17 mouse cellular contexts compared by ENCODE assay signal in the genomic region with DNA sequence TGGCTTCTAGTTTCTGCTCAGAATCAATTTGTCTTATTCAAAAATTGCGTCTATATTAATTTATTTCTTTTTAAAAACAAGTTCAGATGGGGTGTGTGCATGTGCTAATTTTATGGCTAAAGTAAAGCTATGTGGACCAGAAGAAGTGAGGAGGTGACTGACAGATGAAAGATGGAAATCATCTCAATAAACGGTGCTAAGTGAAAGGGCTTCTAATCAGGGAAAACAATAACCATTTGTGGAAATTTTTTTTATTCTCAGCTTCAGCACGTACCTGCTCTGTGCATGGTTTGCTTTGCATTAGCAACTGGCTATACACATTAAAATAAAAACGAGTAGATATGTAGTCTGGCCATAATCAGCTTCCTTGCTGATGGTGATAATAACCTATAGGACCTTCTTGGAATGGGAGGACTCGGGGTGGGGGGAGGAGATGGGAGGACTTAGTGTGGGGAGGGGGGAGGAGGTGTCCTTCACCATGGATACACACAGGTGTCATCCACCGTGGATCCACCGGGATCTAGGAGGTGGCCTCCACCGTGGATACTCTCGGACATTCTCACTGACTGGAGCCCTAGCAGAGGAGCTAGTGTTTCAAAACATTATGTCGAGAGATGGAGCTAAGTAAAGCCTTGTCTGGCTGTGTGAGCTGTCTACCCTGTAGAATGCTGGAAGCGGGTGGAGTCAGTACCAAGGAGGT.
DNase-seq lines count a peak whose midpoint lies in the region; ATAC-seq and TF ChIP-seq lines count a peak whose summit lies in the region.
"Had no signal": no experiment of that assay in that cellular context is flagged by ENCODE, and none has a peak within 500 bp of the region (broad histone marks: within the 10 kb centered on the region; RNA-seq: fewer than 3 reads in every experiment).

No protein-coding gene starts in this region.

- H3K4me2 ChIP-seq in heart, embryonic 12.5 days = no peak overlapping the region
- H3K4me2 ChIP-seq in forebrain, embryonic 12.5 days = no peak overlapping the region
- no peak overlapping the region for H3K4me2 ChIP-seq in forebrain, postnatal 0 days (ENCODE audit: low read depth)
- H3K4me2 ChIP-seq in midbrain, embryonic 15.5 days = no peak overlapping the region
- H3K4me2 ChIP-seq: liver, embryonic 13.5 days had no signal

- TF ChIP-seq CTCF in forebrain, postnatal 0 days (IDR thresholded peaks at IDR 0.05; ENCODE audit: low read depth) = no peak

- H3K4me1 ChIP-seq in heart, embryonic 12.5 days (replicated peaks) = peaks cover 54% of the 10 kb centered on the region
- H3K4me1 ChIP-seq in forebrain, embryonic 12.5 days = peaks cover 25% of the 10 kb centered on the region
- peaks cover 12% of the 10 kb centered on the region; the same call in 1 of the 2 replicates for H3K4me1 ChIP-seq in forebrain, postnatal 0 days (ENCODE audit: insufficient read depth)
- H3K4me1 ChIP-seq in midbrain, embryonic 15.5 days = peaks cover 24% of the 10 kb centered on the region
- H3K4me1 ChIP-seq: liver, embryonic 13.5 days had no signal

- no peak for DNase-seq in heart, postnatal 14 days
- DNase-seq in forebrain, postnatal 0 days = no peak
- no peak for DNase-seq in left cerebral cortex, postnatal 4 days
- no peak for DNase-seq in ovary, postnatal 10 days (ENCODE audit: low spot score)
- DNase-seq: B cell, adult 2 months; cerebellum, postnatal 14 days; gastrocnemius, adult 2 months; layer of hippocampus, postnatal 36 days; liver, embryonic 13.5 days; lung, postnatal 14 days; right cerebral cortex, postnatal 14 days; thymus, postnatal 36 days had no signal

- H3K27me3 ChIP-seq in heart, embryonic 12.5 days (replicated peaks) = no peaks in the 10 kb centered on the region
- no peaks in the 10 kb centered on the region for H3K27me3 ChIP-seq in forebrain, embryonic 12.5 days
- no peaks in the 10 kb centered on the region for H3K27me3 ChIP-seq in forebrain, postnatal 0 days (ENCODE audit: insufficient read depth, low read length)
- no peaks in the 10 kb centered on the region for H3K27me3 ChIP-seq in midbrain, embryonic 15.5 days (replicated peaks)
- H3K27me3 ChIP-seq: liver, embryonic 13.5 days had no signal

- no peak overlapping the region for H3K9ac ChIP-seq in heart, embryonic 12.5 days
- no peak overlapping the region for H3K9ac ChIP-seq in forebrain, embryonic 12.5 days
- no peak overlapping the region for H3K9ac ChIP-seq in forebrain, postnatal 0 days
- no peak overlapping the region for H3K9ac ChIP-seq in midbrain, embryonic 15.5 days
- H3K9ac ChIP-seq: liver, embryonic 13.5 days had no signal

- WGBS in heart, embryonic 12.5 days = 49% methylated on average over 11 of the region's 11 CpGs
- 68% methylated on average over 11 of the region's 11 CpGs for WGBS in forebrain, embryonic 12.5 days
- 65% methylated on average over 11 of the region's 11 CpGs for WGBS in forebrain, postnatal 0 days
- 70% methylated on average over 11 of the region's 11 CpGs for WGBS in midbrain, embryonic 15.5 days

- intact Hi-C loops in heart, postnatal 14 days (cut with DNase I) = no loop called here
- intact Hi-C loops in left cerebral cortex, postnatal 4 days (cut with DNase I) = no loop called here

- no peak overlapping the region for H3K4me3 ChIP-seq in heart, embryonic 12.5 days
- H3K4me3 ChIP-seq in forebrain, embryonic 12.5 days (replicated peaks) = no peak overlapping the region
- no peak overlapping the region for H3K4me3 ChIP-seq in forebrain, postnatal 0 days (ENCODE audit: low read depth, low read length)
- H3K4me3 ChIP-seq in midbrain, embryonic 15.5 days = no peak overlapping the region
- H3K4me3 ChIP-seq: embryonic facial prominence, embryonic 10.5 days; erythroblast, embryonic 14.5 days; gastrocnemius, adult 2 months; liver, embryonic 13.5 days had no signal

- H3K27ac ChIP-seq in heart, embryonic 12.5 days (ENCODE audit: poor library complexity, severe bottlenecking) = peak overlapping the region; percentile 34; the same call in 1 of the 2 replicates
- H3K27ac ChIP-seq in forebrain, embryonic 12.5 days = peak overlapping the region; percentile 62
- no peak overlapping the region for H3K27ac ChIP-seq in forebrain, postnatal 0 days (ENCODE audit: low read depth, low read length)
- H3K27ac ChIP-seq in midbrain, embryonic 15.5 days = peak overlapping the region; percentile 65
- H3K27ac ChIP-seq: embryonic facial prominence, embryonic 10.5 days; gastrocnemius, adult 2 months; liver, embryonic 13.5 days had no signal

- H3K36me3 ChIP-seq in heart, embryonic 12.5 days = no peaks in the 10 kb centered on the region
- H3K36me3 ChIP-seq in forebrain, embryonic 12.5 days (replicated peaks) = no peaks in the 10 kb centered on the region
- peaks cover 25% of the 10 kb centered on the region for H3K36me3 ChIP-seq in forebrain, postnatal 0 days (ENCODE audit: insufficient read depth)
- no peaks in the 10 kb centered on the region for H3K36me3 ChIP-seq in midbrain, embryonic 15.5 days (replicated peaks)
- H3K36me3 ChIP-seq: embryonic facial prominence, embryonic 10.5 days; liver, embryonic 13.5 days had no signal

- 0 out of 2 replicates have a peak, but pooled peaks have one; percentile 31 for ATAC-seq in heart, embryonic 12.5 days (ENCODE audit: insufficient number of reproducible peaks, low FRiP score)
- peak; percentile 25; the same call in 1 of the 2 replicates for ATAC-seq in forebrain, embryonic 12.5 days (ENCODE audit: low FRiP score)
- peak; percentile 12; the same call in 1 of the 2 replicates for ATAC-seq in forebrain, postnatal 0 days
- ATAC-seq in midbrain, embryonic 15.5 days (replicated peaks) = peak; percentile 51

- H3K9me3 ChIP-seq in heart, embryonic 12.5 days (replicated peaks) = no peaks in the 10 kb centered on the region
- no peaks in the 10 kb centered on the region for H3K9me3 ChIP-seq in forebrain, embryonic 12.5 days
- H3K9me3 ChIP-seq in forebrain, postnatal 0 days (ENCODE audit: low read length) = no peaks in the 10 kb centered on the region
- no peaks in the 10 kb centered on the region for H3K9me3 ChIP-seq in midbrain, embryonic 15.5 days
- H3K9me3 ChIP-seq: embryonic facial prominence, embryonic 10.5 days; liver, embryonic 13.5 days had no signal
